ENCODE assay signal across 27 mouse cellular contexts in genomic region chr10:22305801-22306200, GRCm38 (mm10). TPM values are rescaled to one million over a fixed set of nuclear protein-coding genes. Genes with fewer than 3 reads are reported as not detected.
DNase-seq lines count a peak whose midpoint lies in the region; ATAC-seq and TF ChIP-seq lines count a peak whose summit lies in the region.
"Had no signal": no experiment of that assay in that cellular context is flagged by ENCODE, and none has a peak within 500 bp of the region (broad histone marks: within the 10 kb centered on the region; RNA-seq: fewer than 3 reads in every experiment).

No protein-coding gene starts in this region.

- no peak for TF ChIP-seq CTCF in forebrain, postnatal 0 days (IDR thresholded peaks at IDR 0.05; ENCODE audit: low read depth)
- TF ChIP-seq CTCF in MEL (IDR thresholded peaks at IDR 0.05 in 2 of 3, conservative IDR thresholded peaks at IDR 0.05 in 1 of 3; ENCODE audit: control insufficient read depth in 1 of 3, insufficient read depth in 1 of 3, low read depth in 2 of 3, low read length in 3 of 3, poor library complexity in 1 of 3, severe bottlenecking in 1 of 3) = no peak

- H3K4me2 ChIP-seq in forebrain, postnatal 0 days (ENCODE audit: low read depth) = no peak overlapping the region
- no peak overlapping the region for H3K4me2 ChIP-seq in forebrain, embryonic 15.5 days (replicated peaks)
- H3K4me2 ChIP-seq: forebrain, embryonic 13.5 days; heart, embryonic 12.5 days; hindbrain, embryonic 13.5 days; lung, embryonic 15.5 days; midbrain, embryonic 15.5 days had no signal

- ATAC-seq in forebrain, postnatal 0 days = 0 out of 2 replicates have a peak, but pooled peaks have one; percentile 20
- ATAC-seq in forebrain, embryonic 15.5 days (replicated peaks) = no peak
- ATAC-seq: forebrain, embryonic 13.5 days; intestine, embryonic 16.5 days; midbrain, embryonic 15.5 days had no signal

- no peak overlapping the region for H3K4me3 ChIP-seq in forebrain, postnatal 0 days (ENCODE audit: low read depth, low read length)
- no peak overlapping the region for H3K4me3 ChIP-seq in forebrain, embryonic 15.5 days
- H3K4me3 ChIP-seq in MEL (ENCODE audit: control insufficient read depth in 1 of 2, insufficient read depth in 1 of 2, low read depth in 2 of 2, low read length in 2 of 2) (peak overlapping the region in 1 of 2 experiments; percentile 98; a peak in 2 of 4 replicates), macrophage (ENCODE audit: inconsistent target) (peak overlapping the region; percentile 74; the same call in 1 of the 2 replicates)
- H3K4me3 ChIP-seq: forebrain, embryonic 13.5 days; gastrocnemius, adult 2 months; heart, adult 2 months; heart, embryonic 12.5 days; hindbrain, embryonic 13.5 days; liver, embryonic 15.5 days; lung, embryonic 15.5 days; midbrain, embryonic 15.5 days had no signal

- DNase-seq in forebrain, postnatal 0 days = no peak
- DNase-seq in 3134 (ENCODE audit: extremely low read depth, insufficient read length, low spot score) = peak; percentile 10
- peak; percentile 15 for DNase-seq in MEL (ENCODE audit: low read depth, low spot score)
- DNase-seq in layer of hippocampus, adult 9-10 months (ENCODE audit: low spot score) = no peak
- DNase-seq in gastrocnemius, adult 18-20 months (ENCODE audit: low spot score) = no peak
- DNase-seq: adrenal gland, adult 8-10 months; cerebellum, adult 11 months; cerebellum, adult 9-10 months; cerebellum, postnatal 36 days; gastrocnemius, adult 2 months; gastrocnemius, postnatal 36 days; heart, postnatal 4 days; kidney, adult 8-10 months; kidney, postnatal 4 days had no signal

- H3K79me2 ChIP-seq in MEL (ENCODE audit: control insufficient read depth, insufficient read depth, low read length, poor library complexity) (peaks cover 14% of the 10 kb centered on the region), macrophage (ENCODE audit: inconsistent target) (peaks cover 56% of the 10 kb centered on the region)

- no peak for TF ChIP-seq POLR2A in MEL (IDR thresholded peaks at IDR 0.05; ENCODE audit: control insufficient read depth in 1 of 2, insufficient read depth in 1 of 2, low read depth in 1 of 2, low read length in 2 of 2, poor library complexity in 1 of 2)

- no peaks in the 10 kb centered on the region for H3K9me3 ChIP-seq in forebrain, postnatal 0 days (ENCODE audit: low read length)
- no peaks in the 10 kb centered on the region for H3K9me3 ChIP-seq in forebrain, embryonic 15.5 days
- no peaks in the 10 kb centered on the region for H3K9me3 ChIP-seq in MEL (replicated peaks; ENCODE audit: insufficient read depth, low read length)
- H3K9me3 ChIP-seq: forebrain, embryonic 13.5 days; heart, embryonic 12.5 days; hindbrain, embryonic 13.5 days; liver, embryonic 15.5 days; lung, embryonic 15.5 days; midbrain, embryonic 15.5 days had no signal

- no peaks in the 10 kb centered on the region for H3K4me1 ChIP-seq in forebrain, postnatal 0 days (ENCODE audit: insufficient read depth)
- H3K4me1 ChIP-seq in forebrain, embryonic 15.5 days = no peaks in the 10 kb centered on the region
- H3K4me1 ChIP-seq in MEL (ENCODE audit: control insufficient read depth in 1 of 2, insufficient read depth in 2 of 2, low read length in 2 of 2) = peaks cover 13 to 26% of the 10 kb centered on the region in 2 experiments
- H3K4me1 ChIP-seq: forebrain, embryonic 13.5 days; heart, embryonic 12.5 days; hindbrain, embryonic 13.5 days; liver, embryonic 15.5 days; lung, embryonic 15.5 days; midbrain, embryonic 15.5 days had no signal

- TF ChIP-seq RAD21 in MEL (IDR thresholded peaks at IDR 0.05; ENCODE audit: low read depth, low read length) = no peak

- 87% methylated on average over 4 of the region's 4 CpGs for WGBS in forebrain, postnatal 0 days
- 80% methylated on average over 4 of the region's 4 CpGs for WGBS in forebrain, embryonic 15.5 days
- WGBS in macrophage (ENCODE audit: missing documents) = 89% methylated on average over 4 of the region's 4 CpGs

- TF ChIP-seq EP300 in MEL (IDR thresholded peaks at IDR 0.05; ENCODE audit: low read depth in 1 of 2, low read length in 2 of 2) = no peak

- H3K36me3 ChIP-seq in forebrain, postnatal 0 days (ENCODE audit: insufficient read depth) = no peaks in the 10 kb centered on the region
- no peaks in the 10 kb centered on the region for H3K36me3 ChIP-seq in forebrain, embryonic 15.5 days
- H3K36me3 ChIP-seq in MEL (ENCODE audit: control insufficient read depth in 1 of 2, insufficient read depth in 2 of 2, low read length in 2 of 2) (peaks cover 1 to 28% of the 10 kb centered on the region in 2 experiments), macrophage (ENCODE audit: inconsistent target) (peaks cover 11% of the 10 kb centered on the region; the same call in 1 of the 2 replicates)
- H3K36me3 ChIP-seq: heart, embryonic 12.5 days; hindbrain, embryonic 13.5 days; liver, embryonic 15.5 days; lung, embryonic 15.5 days; midbrain, embryonic 15.5 days had no signal

- H3K27ac ChIP-seq in forebrain, postnatal 0 days (ENCODE audit: low read depth, low read length) = no peak overlapping the region
- no peak overlapping the region for H3K27ac ChIP-seq in forebrain, embryonic 15.5 days (replicated peaks)
- H3K27ac ChIP-seq in MEL (ENCODE audit: control insufficient read depth, low read depth, low read length) (peak overlapping the region; percentile 35; the same call in 1 of the 2 replicates), macrophage (peak overlapping the region; percentile 77)
- H3K27ac ChIP-seq: forebrain, embryonic 13.5 days; gastrocnemius, adult 2 months; heart, adult 2 months; hindbrain, embryonic 13.5 days; kidney, postnatal 0 days; liver, embryonic 15.5 days; lung, embryonic 15.5 days; midbrain, embryonic 15.5 days had no signal

- no peak overlapping the region for H3K9ac ChIP-seq in forebrain, postnatal 0 days
- H3K9ac ChIP-seq in forebrain, embryonic 15.5 days (replicated peaks) = no peak overlapping the region
- H3K9ac ChIP-seq in MEL (ENCODE audit: control insufficient read depth, low read depth, low read length, poor library complexity, severe bottlenecking) = peak overlapping the region; percentile 48
- H3K9ac ChIP-seq: forebrain, embryonic 13.5 days; heart, embryonic 12.5 days; hindbrain, embryonic 13.5 days; liver, embryonic 15.5 days; lung, embryonic 15.5 days; midbrain, embryonic 15.5 days had no signal

- H3K27me3 ChIP-seq in forebrain, postnatal 0 days (ENCODE audit: insufficient read depth, low read length) = no peaks in the 10 kb centered on the region
- no peaks in the 10 kb centered on the region for H3K27me3 ChIP-seq in forebrain, embryonic 15.5 days
- H3K27me3 ChIP-seq in MEL (ENCODE audit: control insufficient read depth in 1 of 2, insufficient read depth in 2 of 2, low read length in 2 of 2) = no peaks in the 10 kb centered on the region
- H3K27me3 ChIP-seq: forebrain, embryonic 13.5 days; heart, embryonic 12.5 days; hindbrain, embryonic 13.5 days; liver, embryonic 15.5 days; lung, embryonic 15.5 days; midbrain, embryonic 15.5 days had no signal

TF ChIP-seq in MEL, 35 proteins besides CTCF, POLR2A, EP300 and RAD21:
- TF ChIP-seq TBP (IDR thresholded peaks at IDR 0.05; ENCODE audit: low read depth, low read length) (no peak), GATA1 (IDR thresholded peaks at IDR 0.05; ENCODE audit: low read depth, low read length) (no peak), JUND (IDR thresholded peaks at IDR 0.05; ENCODE audit: low read depth, low read length) (no peak), MAX (IDR thresholded peaks at IDR 0.05; ENCODE audit: low read length) (no peak), SIN3A (IDR thresholded peaks at IDR 0.05; ENCODE audit: low read length) (no peak), TCF12 (IDR thresholded peaks at IDR 0.05; ENCODE audit: low read depth, low read length) (no peak), MAFK (IDR thresholded peaks at IDR 0.05; ENCODE audit: borderline replicate concordance, low read depth, low read length) (no peak), MYC (IDR thresholded peaks at IDR 0.05; ENCODE audit: low read depth, low read length) (no peak), CHD1 (IDR thresholded peaks at IDR 0.05; ENCODE audit: low read depth, low read length) (no peak), RCOR1 (IDR thresholded peaks at IDR 0.05; ENCODE audit: low read depth, low read length) (no peak), USF2 (IDR thresholded peaks at IDR 0.05; ENCODE audit: borderline replicate concordance in 1 of 2, insufficient read depth in 1 of 2, low read depth in 1 of 2, low read length in 2 of 2) (no peak), MXI1 (IDR thresholded peaks at IDR 0.05; ENCODE audit: low read depth, low read length) (no peak)

RNA-seq across cellular contexts. Expression of gene Raet1d, which starts 54.6 kb away (rescaled TPM):
- total RNA-seq in forebrain, postnatal 0 days (2014; rRNA removed) = 0.76 and 0.77 TPM in 2 replicates
- polyA plus RNA-seq in forebrain, postnatal 0 days (2015; fragmentation: Nextera tagmentation; extraction: Ambion mirVana) = 0.19 and 0.59 TPM in 2 replicates
- polyA plus RNA-seq in forebrain, embryonic 15.5 days (2015; fragmentation: Nextera tagmentation; extraction: Ambion mirVana) = 3.0 and 4.1 TPM in 2 replicates
- total RNA-seq in MEL (2012; rRNA removed) = 0.08 and 0.26 TPM in 2 replicates
- under 1 TPM in 1 of 2 experiments, not detected in 1; 0.42 TPM for polyA plus RNA-seq in MEL (2012; ENCODE audit: insufficient read depth in 1 of 2, insufficient read length in 2 of 2, low read depth in 1 of 2, low replicate concordance in 2 of 2, missing spikeins in 1 of 2)
- 1 to 10 TPM; 2.6 to 9.1 (median 4.4) TPM for total RNA-seq in macrophage (2018; cell fraction: chromatin; rRNA removed)
- total RNA-seq in macrophage (2018; cell fraction: cytosol; rRNA removed) = 1 to 10 TPM; 1.1 to 6.0 (median 3.4) TPM
- total RNA-seq in macrophage (2018; cell fraction: nucleus; rRNA removed) = 1 to 10 TPM; 1.2 to 9.4 (median 4.0) TPM
- 0.86 to 11.8 TPM (median 4.7 TPM) in 3 replicates for polyA plus RNA-seq in macrophage (2018)
- total RNA-seq in gastrocnemius, adult 18-20 months (2021) = not detected
- total RNA-seq: adrenal gland, adult 8-10 months; gastrocnemius, adult 2 months; gastrocnemius, postnatal 36 days; heart, adult 2 months; layer of hippocampus, adult 8-10 months; left cerebral cortex, postnatal 14 days had no signal

Comparison
In these comparisons a context has a peak if more than half of its experiments do, and no peak if none do; other contexts are left out.
1. DNase-seq: peak in 3134 (single experiment) and MEL (single experiment); none in forebrain, postnatal 0 days (single experiment), layer of hippocampus, adult 9-10 months (single experiment) and gastrocnemius, adult 18-20 months (single experiment).
2. H3K27ac ChIP-seq: peak in MEL (single experiment) and macrophage (single experiment); none in forebrain, postnatal 0 days (single experiment) and forebrain, embryonic 15.5 days (single experiment).